Mouse (Mus musculus) heart, postnatal 0 days (tissue): ENCODE data around the gene Ehmt1.

ENCODE experiments used
- CTCF ChIP-seq: IDR thresholded peaks from 2 replicates; pipeline ENCODE4 v1.5.1; 2016; ENCODE audit warnings: antibody characterized with exemption, control low read depth, low read depth
- EP300 ChIP-seq: IDR thresholded peaks from 2 replicates; pipeline ENCODE4 v1.6.1; 2016; ENCODE audit warnings: antibody characterized with exemption, low read depth

DNA sequence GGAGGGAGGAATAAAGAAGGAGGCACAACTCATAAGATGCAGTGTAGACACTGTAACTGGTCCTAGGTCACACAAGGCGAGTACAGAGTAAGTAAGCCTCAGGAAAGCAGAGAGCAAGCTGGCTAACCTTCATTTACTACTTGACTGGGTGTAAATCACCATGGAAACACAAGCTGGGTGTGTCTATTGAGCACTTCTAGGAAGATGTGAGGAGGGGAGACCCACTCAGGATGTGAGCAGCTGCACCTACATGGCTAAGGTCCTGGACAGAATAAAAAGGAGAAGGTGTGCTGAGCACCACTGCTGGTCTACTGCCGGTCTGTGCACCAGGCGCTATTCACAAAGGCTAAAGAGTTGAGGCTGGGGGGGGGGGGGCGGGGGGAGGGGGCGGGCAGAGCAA, 142.6 kb downstream of the Ehmt1 start:
- TF ChIP-seq CTCF = no peak
- no peak for TF ChIP-seq EP300
